Mouse (Mus musculus) limb, embryonic 14.5 days (tissue): ENCODE data around the gene Stk39. TPM values are rescaled to one million over a fixed set of nuclear protein-coding genes. Genes with fewer than 3 reads are reported as not detected.

Experiments
- ATAC-seq: fragments of 200-750 bp; cut with Nextera tagmentation; 2 replicates; pipeline ENCODE4 v1.8.0; 2017; ENCODE audit warnings: low read depth, moderate number of reproducible peaks, moderate TSS enrichment; ENCODE audit not compliant: low FRiP score
- DNase-seq: peaks from one replicate; pipeline ENCODE4 v3.0.0-alpha.2; 2015; ENCODE audit warnings: low spot score
- H3K27ac ChIP-seq: fragments of 300-500 bp; sonication (generic); replicated peaks from 2 replicates; pipeline ENCODE4 v1.5.1; 2014; ENCODE audit warnings: low read depth, mild to moderate bottlenecking, low read length, moderate library complexity, mixed read lengths
- H3K27me3 ChIP-seq: fragments of 300-500 bp; sonication (generic); 2 replicates; pipeline ENCODE4 v1.6.1; 2014; ENCODE audit warnings: low read length, mixed read lengths; ENCODE audit not compliant: control insufficient read depth, insufficient read depth
- H3K36me3 ChIP-seq: fragments of 300-500 bp; sonication (generic); 2 replicates; pipeline ENCODE4 v1.6.1; 2014; ENCODE audit warnings: mild to moderate bottlenecking, low read length, moderate library complexity, mixed read lengths; ENCODE audit not compliant: control insufficient read depth, insufficient read depth
- H3K4me1 ChIP-seq: fragments of 300-500 bp; sonication (generic); 2 replicates; pipeline ENCODE4 v1.6.1; 2014; ENCODE audit warnings: antibody characterized with exemption, low read length, mixed read lengths; ENCODE audit not compliant: control insufficient read depth, insufficient read depth
- H3K4me2 ChIP-seq: fragments of 300-500 bp; sonication (generic); replicated peaks from 2 replicates; pipeline ENCODE4 v1.6.1; 2014; ENCODE audit warnings: low read depth, mild to moderate bottlenecking, low read length, moderate library complexity; ENCODE audit not compliant: severe bottlenecking
- H3K4me3 ChIP-seq: fragments of 300-500 bp; sonication (generic); replicated peaks from 2 replicates; pipeline ENCODE4 v1.5.1; 2014; ENCODE audit warnings: low read length
- H3K9ac ChIP-seq: fragments of 300-500 bp; sonication (generic); 2 replicates; pipeline ENCODE4 v1.6.1; 2014; ENCODE audit warnings: mild to moderate bottlenecking, low read depth, low read length, moderate library complexity; ENCODE audit not compliant: severe bottlenecking
- H3K9me3 ChIP-seq: fragments of 300-500 bp; sonication (generic); 2 replicates; pipeline ENCODE4 v1.6.1; 2016; ENCODE audit warnings: low read length; ENCODE audit not compliant: control insufficient read depth
- POLR2A ChIP-seq: fragments of 200-500 bp; IDR thresholded peaks from 2 replicates; pipeline ENCODE4 v1.8.0; 2012; ENCODE audit warnings: inconsistent platforms, mild to moderate bottlenecking, moderate library complexity, borderline replicate concordance; ENCODE audit not compliant: insufficient read depth, insufficient read length; ENCODE audit errors: extremely low read depth
- WGBS: fragments of 180-500 bp; shearing (Covaris S2); extraction: QIAGEN DNeasy Blood & Tissue Kit; methylation state at CpG from one replicate; pipeline ENCODE4 v1.1.7; 2014; 5-methylcytosine and 5-hydroxymethylcytosine counted together
- polyA plus RNA-seq, 2 experiments: library from polyadenylated mRNA; depleted of rRNA in 1 of 2; stranded (reverse) in 1 of 2; unstranded in 1 of 2; fragments of >200 nt; fragmentation: Nextera tagmentation in 1 of 2; extraction: Ambion mirVana in 1 of 2; gene quantifications; 2 replicates each; pipeline versions ENCODE4 v1.2.1 to v1.2.3; 2012 to 2014

Stk39 gene
- polyA plus RNA-seq, 2 experiments, result 14.9 to 16.8 TPM

DNA sequence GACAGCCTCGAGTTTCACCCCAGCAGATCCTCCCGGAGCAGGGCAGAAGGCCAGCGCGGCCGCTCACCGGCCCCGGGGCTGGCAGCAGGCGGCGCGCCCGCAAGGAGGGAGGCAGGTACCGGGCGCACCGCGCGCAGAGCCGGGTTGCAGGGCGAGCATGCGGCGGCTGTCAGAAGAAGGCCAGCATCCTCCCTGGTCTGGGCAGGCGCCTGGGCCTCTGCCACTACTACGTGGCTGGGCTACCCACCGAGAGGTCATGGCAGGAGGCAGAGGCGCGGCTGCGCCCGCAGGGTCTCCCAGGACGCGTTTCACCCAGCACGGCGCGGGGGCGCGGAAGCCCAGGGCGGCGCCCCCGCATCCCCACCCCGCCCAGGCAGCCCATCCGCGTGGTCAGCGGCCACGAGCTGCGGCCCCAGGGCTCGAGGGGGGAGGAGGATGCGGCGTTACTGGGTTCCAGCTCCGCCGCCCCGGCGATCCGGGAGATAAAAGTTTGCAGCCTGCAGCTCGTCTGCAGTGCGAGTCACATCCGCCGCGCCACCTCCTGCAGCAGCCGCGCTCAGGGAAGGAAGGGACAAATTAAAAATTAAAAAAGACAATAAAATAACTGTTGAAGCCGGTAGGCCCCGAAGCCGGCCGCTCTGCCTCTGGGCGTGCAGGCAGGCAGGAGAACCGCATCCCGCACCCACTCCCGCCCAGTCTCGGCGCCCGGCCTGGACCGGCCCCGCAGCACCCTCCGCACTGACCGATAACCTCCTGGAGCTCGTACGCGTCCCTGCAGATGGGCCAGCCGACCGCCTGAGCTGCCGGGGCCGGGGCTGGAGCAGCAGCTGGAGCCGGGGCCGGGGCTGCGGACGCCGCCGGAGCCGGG, 943 bp downstream of the Stk39 start:
- Histone ChIP-seq H3K9ac (peak overlapping the region; percentile 83), H3K4me3 (peak overlapping the region; percentile 86), H3K36me3 (no peaks in the 10 kb centered on the region), H3K27me3 (no peaks in the 10 kb centered on the region), H3K9me3 (no peaks in the 10 kb centered on the region), H3K4me2 (peak overlapping the region; percentile 86), H3K27ac (peak overlapping the region; percentile 84), H3K4me1 (peaks cover 3% of the 10 kb centered on the region; the same call in 1 of the 2 replicates)
- ATAC-seq, result peak; percentile 66
- DNase-seq, result peak; percentile 28
- 1% methylated on average over 45 of the region's 87 CpGs for WGBS
- no peak for TF ChIP-seq POLR2A

DNA sequence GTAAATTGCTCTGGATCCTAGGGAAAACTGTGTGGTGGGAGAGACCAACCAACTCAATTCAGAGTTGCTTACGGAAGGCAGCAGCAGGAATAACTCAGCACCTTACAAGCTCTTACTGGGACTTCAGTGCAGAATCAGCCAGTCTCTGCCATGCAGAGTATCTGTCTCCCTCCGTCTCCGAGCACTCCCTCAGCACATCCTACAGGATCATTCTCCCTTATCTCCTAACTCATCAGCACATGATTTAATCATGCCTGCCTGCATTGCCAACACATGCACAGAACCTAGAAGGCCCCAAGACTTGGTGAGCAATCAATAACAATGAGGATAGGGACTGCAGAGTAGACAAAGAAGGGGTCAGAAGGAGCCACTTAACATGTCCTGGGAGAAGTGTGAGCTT, 2.6 kb downstream of the Stk39 start:
- Histone ChIP-seq H3K4me1 (peaks cover 3% of the 10 kb centered on the region; the same call in 1 of the 2 replicates), H3K4me2 (no peak overlapping the region), H3K27ac (no peak overlapping the region), H3K36me3 (no peaks in the 10 kb centered on the region), H3K9ac (no peak overlapping the region), H3K4me3 (no peak overlapping the region), H3K9me3 (no peaks in the 10 kb centered on the region), H3K27me3 (no peaks in the 10 kb centered on the region)
- no peak for TF ChIP-seq POLR2A
- ATAC-seq, result no peak
- 83% methylated on average over 3 of the region's 3 CpGs for WGBS
- no peak for DNase-seq

DNA sequence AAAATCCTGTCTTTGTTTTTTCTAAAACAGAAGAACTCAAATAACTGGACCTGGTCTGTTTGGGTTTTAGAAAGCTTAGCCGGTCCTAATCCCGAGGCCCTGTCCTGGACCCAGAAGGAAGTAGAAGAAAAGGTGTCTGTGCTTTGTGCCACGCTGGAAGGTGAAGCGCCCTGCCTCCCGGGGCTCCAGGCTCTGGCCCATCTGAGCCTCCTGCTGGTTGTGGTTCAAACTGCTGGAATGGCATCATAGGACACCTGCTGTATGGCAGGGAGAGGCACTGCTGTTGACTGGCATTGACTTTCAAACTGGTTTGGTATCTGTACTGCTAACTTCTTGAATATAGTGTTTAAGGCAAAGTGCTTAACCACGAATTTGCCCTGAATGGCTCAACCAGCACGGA, 3.4 kb downstream of the Stk39 start:
- no peaks in the 10 kb centered on the region for H3K27me3 ChIP-seq
- peaks cover 3% of the 10 kb centered on the region; the same call in 1 of the 2 replicates for H3K4me1 ChIP-seq
- 59% methylated on average over 7 of the region's 7 CpGs for WGBS
- H3K36me3 ChIP-seq, result no peaks in the 10 kb centered on the region
- no peaks in the 10 kb centered on the region for H3K9me3 ChIP-seq
- H3K4me2 ChIP-seq, result no peak overlapping the region
- TF ChIP-seq POLR2A, result no peak
- H3K9ac ChIP-seq, result no peak overlapping the region
- ATAC-seq, result no peak
- H3K4me3 ChIP-seq, result no peak overlapping the region
- H3K27ac ChIP-seq, result no peak overlapping the region
- DNase-seq, result no peak

DNA sequence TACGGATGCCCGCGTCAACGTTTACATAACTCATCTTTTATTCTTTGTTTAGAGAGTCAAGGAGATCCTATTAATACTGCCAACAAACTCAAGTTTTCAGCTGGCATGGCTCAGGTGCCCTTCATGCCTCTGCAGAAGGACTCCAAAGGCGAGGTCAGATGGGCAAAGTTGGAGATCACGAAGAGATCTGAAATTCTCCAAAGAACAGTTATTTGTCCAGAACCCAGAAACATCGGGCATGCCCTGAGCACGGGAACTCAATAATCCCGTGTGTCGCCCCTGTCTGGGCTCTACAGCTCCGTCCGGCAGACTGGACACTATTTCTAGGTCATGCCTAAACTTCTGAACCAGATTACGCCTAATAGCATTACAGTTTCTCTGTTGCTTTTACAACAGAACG, 3.8 kb downstream of the Stk39 start:
- no peaks in the 10 kb centered on the region for H3K27me3 ChIP-seq

DNA sequence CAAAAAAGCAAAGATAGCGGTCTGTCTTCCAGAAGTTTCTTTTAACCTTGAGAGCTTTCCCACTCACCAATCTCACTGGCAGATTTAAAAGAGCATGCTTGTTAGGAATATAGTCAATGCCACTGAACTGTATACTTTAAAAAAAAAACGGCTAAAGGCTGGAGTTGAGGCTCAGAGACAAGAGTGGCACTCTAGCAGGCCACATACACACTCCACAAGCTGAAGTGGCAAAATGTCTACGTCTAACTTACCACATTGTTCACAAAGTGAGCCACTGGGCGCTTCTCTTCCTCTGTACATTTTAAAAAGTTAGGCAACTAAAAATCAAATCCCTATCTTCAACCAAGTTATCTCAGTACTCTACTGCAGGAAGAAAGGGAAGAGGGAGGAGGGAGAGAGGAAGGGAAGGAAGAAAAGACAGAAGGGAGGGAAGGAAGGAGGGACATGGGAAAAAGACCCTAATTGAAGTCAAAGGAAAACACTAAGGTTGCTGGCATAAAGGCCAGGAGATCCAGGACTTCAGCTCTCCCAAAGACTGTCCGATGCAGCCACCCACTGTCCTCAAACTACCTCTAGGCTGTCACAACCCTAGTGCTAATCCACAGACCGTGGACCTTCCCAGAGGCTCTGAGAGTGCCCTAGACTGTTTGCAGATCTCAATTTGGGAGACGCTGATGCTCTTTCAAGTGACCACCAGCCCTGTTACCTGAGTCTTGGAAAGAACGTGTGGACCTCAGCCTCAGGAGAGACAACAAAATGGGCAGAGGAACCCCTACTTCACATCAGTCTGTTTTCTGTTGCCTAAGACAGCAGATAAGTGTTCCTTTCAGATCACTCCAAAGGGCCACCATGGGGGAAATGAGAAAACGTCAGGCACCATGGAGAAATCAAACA, 4.7 kb downstream of the Stk39 start:
- no peak for TF ChIP-seq POLR2A
- Histone ChIP-seq H3K9me3 (no peaks in the 10 kb centered on the region), H3K4me2 (no peak overlapping the region), H3K4me3 (no peak overlapping the region), H3K36me3 (no peaks in the 10 kb centered on the region), H3K27me3 (no peaks in the 10 kb centered on the region), H3K9ac (no peak overlapping the region), H3K4me1 (peaks cover 3% of the 10 kb centered on the region; the same call in 1 of the 2 replicates), H3K27ac (no peak overlapping the region)
- 80% methylated on average over 9 of the region's 9 CpGs for WGBS
- ATAC-seq (no peak), DNase-seq (no peak)

More for the DNA sequence above, 3.8 kb downstream of the Stk39 start:
- 93% methylated on average over 14 of the region's 14 CpGs for WGBS
- Histone ChIP-seq H3K4me1 (peaks cover 3% of the 10 kb centered on the region; the same call in 1 of the 2 replicates), H3K4me3 (no peak overlapping the region), H3K36me3 (no peaks in the 10 kb centered on the region), H3K4me2 (no peak overlapping the region), H3K9ac (no peak overlapping the region), H3K9me3 (no peaks in the 10 kb centered on the region), H3K27ac (no peak overlapping the region)
- DNase-seq (no peak), ATAC-seq (no peak)
- TF ChIP-seq POLR2A, result no peak
